Mouse (Mus musculus): ENCODE results near the gene Accs. TPM values are rescaled to one million over a fixed set of nuclear protein-coding genes. Genes with fewer than 3 reads are reported as not detected.

Accs gene
- polyA plus RNA-seq, 1 experiment from 2014 or later: 4.5 TPM

DNA sequence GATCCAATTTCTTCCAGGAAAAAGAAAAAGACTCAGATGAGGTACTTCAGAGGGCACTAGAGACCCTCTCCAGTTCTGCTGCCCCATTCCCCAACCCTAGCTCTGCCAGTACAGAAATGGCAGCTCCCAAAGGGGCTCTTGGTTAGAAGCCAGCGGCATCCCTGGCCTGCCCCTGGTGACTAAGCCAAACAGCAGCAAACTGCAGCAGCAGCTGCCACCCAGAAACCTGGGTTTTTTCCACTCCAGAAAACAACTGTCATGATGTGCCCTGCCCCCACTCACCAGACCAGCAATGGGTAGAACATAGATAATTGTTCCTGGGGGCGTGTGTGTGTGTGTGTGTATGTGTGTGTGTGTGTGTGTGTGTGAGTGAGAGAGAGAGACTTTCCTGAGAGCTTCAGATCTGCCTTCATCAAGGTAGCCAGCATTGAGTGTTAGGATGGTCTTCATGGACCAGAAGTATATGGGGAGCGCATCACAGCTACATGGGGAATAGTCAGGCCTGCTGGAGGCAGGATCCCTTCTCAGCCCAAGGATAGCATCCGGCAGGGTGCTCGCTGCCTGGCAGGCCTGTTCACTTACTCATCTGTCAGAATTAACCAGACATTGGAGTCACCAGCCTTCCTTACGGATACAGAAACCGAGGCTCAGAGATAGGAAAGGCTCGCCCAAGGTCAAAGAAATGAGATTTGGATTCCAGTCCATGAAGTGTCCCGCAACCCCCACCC, 32.1 kb upstream of the Accs start:
- Histone ChIP-seq H3K27me3 (ENCODE audit: control insufficient read depth, insufficient read depth, low read depth, low read length) (no peaks in the 10 kb centered on the region), H3K9ac (ENCODE audit: low read depth, low read length) (no peak overlapping the region), H3K9me3 (replicated peaks; ENCODE audit: control insufficient read depth, low read length, poor library complexity, severe bottlenecking) (no peaks in the 10 kb centered on the region), H3K4me1 (ENCODE audit: control insufficient read depth, insufficient read depth, low read length) (0 out of 2 replicates have a peak, but pooled peaks cover 2% of the 10 kb centered on the region), H3K4me2 (ENCODE audit: low read length) (no peak overlapping the region), H3K36me3 (ENCODE audit: control insufficient read depth, insufficient read depth, low read length) (no peaks in the 10 kb centered on the region), H3K4me3 (ENCODE audit: low read depth, low read length) (no peak overlapping the region), H3K27ac (ENCODE audit: low read length) (no peak overlapping the region)
- WGBS: 93% methylated on average over 9 of the region's 9 CpGs
- ATAC-seq: no peak

DNA sequence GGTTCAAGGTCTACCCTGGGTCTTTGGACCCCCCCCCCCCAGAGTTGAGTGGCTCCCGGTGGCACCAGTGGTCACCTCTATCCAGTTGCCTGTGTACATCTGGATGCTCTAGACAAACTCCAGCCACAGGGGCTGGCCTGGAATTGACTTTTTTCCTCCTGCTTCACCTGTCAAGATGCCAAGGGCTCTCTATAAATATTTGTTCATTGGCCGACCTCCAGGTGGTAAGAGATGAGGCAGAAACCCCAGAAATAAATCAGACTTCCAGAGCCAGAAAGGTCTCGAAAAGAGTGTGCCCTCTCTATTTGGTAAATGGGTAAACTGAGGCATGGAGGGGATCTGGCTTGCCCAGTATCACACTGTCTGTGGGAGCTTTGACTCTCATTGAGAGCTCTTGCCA, 31.2 kb upstream of the Accs start:
- no peaks in the 10 kb centered on the region for H3K27me3 ChIP-seq (ENCODE audit: control insufficient read depth, insufficient read depth, low read depth, low read length)
- H3K4me3 ChIP-seq (ENCODE audit: low read depth, low read length): no peak overlapping the region
- no peaks in the 10 kb centered on the region for H3K9me3 ChIP-seq (replicated peaks; ENCODE audit: control insufficient read depth, low read length, poor library complexity, severe bottlenecking)
- WGBS: 83% methylated on average over 3 of the region's 3 CpGs
- no peak overlapping the region for H3K9ac ChIP-seq (ENCODE audit: low read depth, low read length)
- H3K27ac ChIP-seq (ENCODE audit: low read length): no peak overlapping the region
- no peaks in the 10 kb centered on the region for H3K36me3 ChIP-seq (ENCODE audit: control insufficient read depth, insufficient read depth, low read length)
- H3K4me2 ChIP-seq (ENCODE audit: low read length): no peak overlapping the region
- ATAC-seq: no peak
- H3K4me1 ChIP-seq (ENCODE audit: control insufficient read depth, insufficient read depth, low read length): 0 out of 2 replicates have a peak, but pooled peaks cover 2% of the 10 kb centered on the region

DNA sequence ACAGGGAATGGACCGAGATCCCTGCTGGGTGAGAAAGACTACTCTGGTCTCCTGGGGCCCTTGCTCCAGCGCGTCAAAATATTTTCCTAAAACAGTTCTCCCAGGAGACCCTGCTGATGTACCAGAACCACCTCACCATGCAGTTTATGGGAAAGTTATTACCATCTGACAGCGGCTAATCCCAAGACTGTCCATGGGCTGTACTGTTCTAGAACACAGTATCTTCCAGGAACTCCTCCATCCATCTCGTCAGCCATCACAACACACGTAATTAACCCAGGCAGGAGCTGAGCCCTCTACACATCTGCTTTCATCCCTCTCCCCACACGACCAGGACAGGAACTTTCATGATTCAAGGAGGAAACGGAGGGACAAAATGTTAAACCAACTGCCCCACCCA, 30.7 kb upstream of the Accs start:
- 0 out of 2 replicates have a peak, but pooled peaks cover 2% of the 10 kb centered on the region for H3K4me1 ChIP-seq (ENCODE audit: control insufficient read depth, insufficient read depth, low read length)
- no peak overlapping the region for H3K4me3 ChIP-seq (ENCODE audit: low read depth, low read length)
- H3K27ac ChIP-seq (ENCODE audit: low read length): no peak overlapping the region
- H3K27me3 ChIP-seq (ENCODE audit: control insufficient read depth, insufficient read depth, low read depth, low read length): no peaks in the 10 kb centered on the region
- no peak overlapping the region for H3K9ac ChIP-seq (ENCODE audit: low read depth, low read length)
- no peaks in the 10 kb centered on the region for H3K36me3 ChIP-seq (ENCODE audit: control insufficient read depth, insufficient read depth, low read length)
- no peak overlapping the region for H3K4me2 ChIP-seq (ENCODE audit: low read length)
- WGBS: 73% methylated on average over 8 of the region's 8 CpGs
- no peak for ATAC-seq
- no peaks in the 10 kb centered on the region for H3K9me3 ChIP-seq (replicated peaks; ENCODE audit: control insufficient read depth, low read length, poor library complexity, severe bottlenecking)

DNA sequence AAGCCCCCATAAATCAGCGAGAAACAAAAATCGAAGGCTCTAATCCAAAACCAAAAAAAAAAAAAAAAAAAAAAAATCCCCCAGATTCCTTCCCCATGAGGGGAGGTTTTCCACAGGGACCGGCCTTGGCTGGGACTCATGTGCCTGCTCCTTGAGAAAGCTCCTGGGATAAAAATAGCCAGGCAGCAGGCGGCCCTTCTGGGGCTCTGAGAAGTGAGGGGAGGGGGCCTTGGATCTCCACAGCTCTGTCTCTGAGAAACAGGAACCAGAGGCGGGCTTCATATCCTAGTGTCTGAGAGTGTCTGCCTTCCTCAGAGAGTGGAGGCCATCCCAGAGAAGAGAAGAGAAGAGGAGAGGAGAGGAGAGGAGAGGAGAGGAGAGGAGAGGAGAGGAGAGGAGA, 27.3 kb upstream of the Accs start:
- H3K36me3 ChIP-seq (ENCODE audit: control insufficient read depth, insufficient read depth, low read length): no peaks in the 10 kb centered on the region
- no peak overlapping the region for H3K4me2 ChIP-seq (ENCODE audit: low read length)
- H3K4me3 ChIP-seq (ENCODE audit: low read depth, low read length): no peak overlapping the region
- no peak overlapping the region for H3K9ac ChIP-seq (ENCODE audit: low read depth, low read length)
- H3K27ac ChIP-seq (ENCODE audit: low read length): no peak overlapping the region
- WGBS: 76% methylated on average over 5 of the region's 5 CpGs
- no peak for ATAC-seq
- H3K9me3 ChIP-seq (replicated peaks; ENCODE audit: control insufficient read depth, low read length, poor library complexity, severe bottlenecking): no peaks in the 10 kb centered on the region
- H3K27me3 ChIP-seq (ENCODE audit: control insufficient read depth, insufficient read depth, low read depth, low read length): no peaks in the 10 kb centered on the region
- peaks cover 6% of the 10 kb centered on the region for H3K4me1 ChIP-seq (ENCODE audit: control insufficient read depth, insufficient read depth, low read length)

DNA sequence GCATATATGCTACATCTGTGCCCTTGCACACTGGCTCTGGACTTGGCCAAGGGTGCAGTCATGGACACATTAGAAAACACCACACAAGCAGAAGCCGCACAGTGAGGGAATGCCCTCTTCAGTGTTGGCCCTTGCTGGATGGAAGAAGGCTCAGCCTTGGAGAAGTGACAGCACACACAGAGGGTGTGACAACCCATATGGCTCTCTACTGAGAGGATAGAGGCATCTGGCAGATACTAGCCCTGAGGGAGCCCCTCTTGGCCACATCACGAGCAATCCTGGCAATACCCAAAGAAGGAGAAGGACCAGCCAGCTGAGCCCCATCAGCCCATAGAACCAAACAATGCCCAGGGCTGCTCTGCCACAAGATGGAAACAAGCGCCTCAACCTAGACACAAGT, 24.9 kb upstream of the Accs start:
- Histone ChIP-seq H3K27ac (ENCODE audit: low read length) (no peak overlapping the region), H3K9ac (ENCODE audit: low read depth, low read length) (no peak overlapping the region), H3K27me3 (ENCODE audit: control insufficient read depth, insufficient read depth, low read depth, low read length) (no peaks in the 10 kb centered on the region), H3K36me3 (ENCODE audit: control insufficient read depth, insufficient read depth, low read length) (no peaks in the 10 kb centered on the region), H3K4me3 (ENCODE audit: low read depth, low read length) (no peak overlapping the region), H3K9me3 (replicated peaks; ENCODE audit: control insufficient read depth, low read length, poor library complexity, severe bottlenecking) (no peaks in the 10 kb centered on the region), H3K4me2 (ENCODE audit: low read length) (no peak overlapping the region), H3K4me1 (ENCODE audit: control insufficient read depth, insufficient read depth, low read length) (peaks cover 6% of the 10 kb centered on the region)
- ATAC-seq: no peak; the same call in 1 of the 2 replicates
- WGBS: 87% methylated on average over 3 of the region's 3 CpGs

DNA sequence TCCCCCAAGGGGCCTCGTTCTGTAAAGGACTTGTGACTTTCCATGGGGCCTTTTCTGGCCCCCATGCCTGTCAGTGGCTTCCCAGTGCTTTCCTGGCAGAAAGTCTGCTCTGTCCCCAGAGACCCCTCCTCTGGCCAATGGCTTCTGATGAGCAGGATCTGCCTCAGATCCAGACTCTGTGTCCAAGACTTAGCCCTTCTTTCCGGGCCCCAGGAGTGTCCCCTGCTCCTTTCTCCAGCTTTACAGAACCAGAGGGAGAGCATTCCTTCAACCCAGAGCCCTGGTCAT, 24.4 kb upstream of the Accs start:
- no peak overlapping the region for H3K9ac ChIP-seq (ENCODE audit: low read depth, low read length)
- no peaks in the 10 kb centered on the region for H3K27me3 ChIP-seq (ENCODE audit: control insufficient read depth, insufficient read depth, low read depth, low read length)
- H3K4me2 ChIP-seq (ENCODE audit: low read length): no peak overlapping the region
- H3K36me3 ChIP-seq (ENCODE audit: control insufficient read depth, insufficient read depth, low read length): no peaks in the 10 kb centered on the region
- no peak overlapping the region for H3K27ac ChIP-seq (ENCODE audit: low read length)
- H3K9me3 ChIP-seq (replicated peaks; ENCODE audit: control insufficient read depth, low read length, poor library complexity, severe bottlenecking): no peaks in the 10 kb centered on the region
- H3K4me3 ChIP-seq (ENCODE audit: low read depth, low read length): no peak overlapping the region
- WGBS: 31% methylated on average over 2 of the region's 2 CpGs
- ATAC-seq: no peak
- peaks cover 6% of the 10 kb centered on the region for H3K4me1 ChIP-seq (ENCODE audit: control insufficient read depth, insufficient read depth, low read length)

DNA sequence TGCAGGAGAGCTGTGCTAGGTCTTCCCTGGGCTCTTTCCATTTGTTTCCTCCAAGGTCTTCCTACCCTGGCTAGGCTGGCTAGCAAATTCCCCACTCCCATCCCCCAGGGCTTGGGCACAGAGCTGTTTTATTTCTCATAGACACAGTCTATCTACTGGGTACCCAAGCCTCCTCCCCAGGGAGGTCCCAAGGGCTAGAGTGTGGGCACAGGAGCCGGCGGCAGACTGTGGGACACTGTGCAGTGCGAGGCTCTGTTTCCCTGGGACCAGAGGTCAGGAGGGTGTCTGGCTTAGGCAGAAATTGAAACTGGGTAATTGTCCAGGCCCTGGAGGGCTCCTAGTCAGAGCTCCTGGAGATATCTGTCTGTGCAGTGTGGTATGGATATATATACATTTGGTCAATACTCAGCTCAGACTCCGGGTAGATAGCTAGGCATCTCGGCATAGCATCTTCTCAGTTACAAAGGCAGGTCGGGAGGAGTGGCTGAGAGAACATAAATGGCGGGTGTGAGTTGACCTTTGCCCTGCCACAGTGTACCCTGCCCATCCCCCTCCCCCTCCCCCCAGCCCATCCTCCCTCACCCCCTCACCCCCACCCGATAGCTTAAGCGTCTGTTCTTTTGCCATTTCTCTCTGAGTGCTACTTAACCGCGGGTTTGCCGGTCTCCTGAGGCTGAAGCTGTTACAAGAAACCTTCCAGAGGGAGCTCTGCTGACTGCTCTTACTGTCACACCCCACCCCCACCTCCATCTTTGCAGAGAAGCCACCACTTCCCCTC, 23.9 kb upstream of the Accs start:
- Histone ChIP-seq H3K4me1 (ENCODE audit: control insufficient read depth, insufficient read depth, low read length) (peaks cover 6% of the 10 kb centered on the region), H3K4me3 (ENCODE audit: low read depth, low read length) (no peak overlapping the region), H3K27me3 (ENCODE audit: control insufficient read depth, insufficient read depth, low read depth, low read length) (no peaks in the 10 kb centered on the region), H3K9ac (ENCODE audit: low read depth, low read length) (no peak overlapping the region), H3K4me2 (ENCODE audit: low read length) (no peak overlapping the region), H3K9me3 (replicated peaks; ENCODE audit: control insufficient read depth, low read length, poor library complexity, severe bottlenecking) (no peaks in the 10 kb centered on the region), H3K27ac (ENCODE audit: low read length) (no peak overlapping the region), H3K36me3 (ENCODE audit: control insufficient read depth, insufficient read depth, low read length) (no peaks in the 10 kb centered on the region)
- 22% methylated on average over 12 of the region's 12 CpGs for WGBS
- no peak for ATAC-seq

DNA sequence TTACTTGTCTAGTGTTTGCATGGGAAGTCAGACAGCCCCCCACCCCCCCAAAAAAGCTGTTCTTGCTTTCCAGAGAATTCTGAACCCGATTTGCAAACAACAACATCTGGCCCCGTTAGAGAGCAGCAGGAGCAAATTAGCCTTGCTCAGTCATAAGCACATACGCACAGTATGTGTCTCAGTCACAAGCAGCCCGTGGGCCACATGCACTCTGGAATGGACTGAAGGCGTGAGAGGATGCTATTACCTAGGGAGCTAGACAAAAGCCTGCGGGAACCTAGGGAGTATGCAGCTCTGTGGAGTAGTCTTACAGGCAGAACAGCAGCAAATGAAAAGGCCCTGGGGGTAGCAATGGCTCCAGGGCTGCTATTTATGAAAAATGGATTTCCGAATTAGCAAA, 22.5 kb upstream of the Accs start:
- 48% methylated on average over 7 of the region's 7 CpGs for WGBS
- Histone ChIP-seq H3K4me2 (ENCODE audit: low read length) (no peak overlapping the region), H3K36me3 (ENCODE audit: control insufficient read depth, insufficient read depth, low read length) (no peaks in the 10 kb centered on the region), H3K9ac (ENCODE audit: low read depth, low read length) (no peak overlapping the region), H3K9me3 (replicated peaks; ENCODE audit: control insufficient read depth, low read length, poor library complexity, severe bottlenecking) (no peaks in the 10 kb centered on the region), H3K4me3 (ENCODE audit: low read depth, low read length) (no peak overlapping the region), H3K27me3 (ENCODE audit: control insufficient read depth, insufficient read depth, low read depth, low read length) (no peaks in the 10 kb centered on the region), H3K27ac (ENCODE audit: low read length) (no peak overlapping the region), H3K4me1 (ENCODE audit: control insufficient read depth, insufficient read depth, low read length) (peaks cover 6% of the 10 kb centered on the region)
- ATAC-seq: 0 out of 2 replicates have a peak, but pooled peaks have one; percentile 46

DNA sequence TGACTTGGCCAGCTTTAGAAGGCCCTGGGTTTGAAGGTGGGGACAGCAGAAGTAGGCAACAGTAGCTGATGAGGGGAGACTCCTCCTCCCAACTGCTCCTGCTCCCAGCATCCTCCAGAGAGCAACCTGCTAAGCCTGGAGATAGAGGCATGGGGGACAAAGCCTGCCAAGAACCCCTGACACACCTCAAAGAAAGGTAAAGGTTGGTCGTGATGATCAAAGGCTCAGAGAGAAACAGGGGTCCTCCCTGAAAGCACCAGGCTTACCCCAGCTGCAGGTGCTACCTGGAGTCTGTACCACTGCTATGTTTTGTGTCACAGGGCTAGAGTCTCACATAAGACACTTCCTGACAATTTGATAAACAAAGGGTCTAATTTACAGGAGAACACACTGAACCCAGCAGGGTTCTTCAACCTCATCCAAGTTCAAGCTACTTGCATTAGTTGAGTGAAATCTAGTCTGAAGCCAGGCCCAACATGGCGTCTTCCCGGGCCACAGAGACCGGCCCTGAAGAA, 21.7 kb upstream of the Accs start:
- Histone ChIP-seq H3K27me3 (ENCODE audit: control insufficient read depth, insufficient read depth, low read depth, low read length) (no peaks in the 10 kb centered on the region), H3K9me3 (replicated peaks; ENCODE audit: control insufficient read depth, low read length, poor library complexity, severe bottlenecking) (no peaks in the 10 kb centered on the region), H3K4me1 (ENCODE audit: control insufficient read depth, insufficient read depth, low read length) (peaks cover 6% of the 10 kb centered on the region), H3K4me2 (ENCODE audit: low read length) (no peak overlapping the region), H3K9ac (ENCODE audit: low read depth, low read length) (no peak overlapping the region), H3K36me3 (ENCODE audit: control insufficient read depth, insufficient read depth, low read length) (no peaks in the 10 kb centered on the region), H3K4me3 (ENCODE audit: low read depth, low read length) (no peak overlapping the region), H3K27ac (ENCODE audit: low read length) (no peak overlapping the region)
- 96% methylated on average over 4 of the region's 4 CpGs for WGBS
- no peak for ATAC-seq
